Mouse (Mus musculus) embryonic facial prominence, embryonic 11.5 days (tissue): Measurements from ENCODE around the gene Sarm1. TPM values are rescaled to one million over a fixed set of nuclear protein-coding genes. Genes with fewer than 3 reads are reported as not detected.

Experiments
- polyA plus RNA-seq: library from polyadenylated mRNA; unstranded; fragments of >200 nt; fragmentation: Nextera tagmentation; extraction: Ambion mirVana; gene quantifications from 2 replicates; pipeline ENCODE4 v1.2.1, GENCODE M21; 2014

Sarm1 gene
- polyA plus RNA-seq, 1 experiment from 2014 or later: 4.1 TPM

Other genes starting within 250 kb of the Sarm1 start
- 59.7 and 66.9 TPM in 2 replicates for gene 2610507B11Rik, start 236.0 kb downstream of the Sarm1 start, polyA plus RNA-seq
- gene BC030499, start 206.9 kb downstream of the Sarm1 start, polyA plus RNA-seq: 0.11 TPM in 1 of 2 replicates, not detected in the other
- gene Spag5, start 196.2 kb downstream of the Sarm1 start, polyA plus RNA-seq: 54.8 and 62.0 TPM in 2 replicates
- gene Aldoc, start 174.8 kb downstream of the Sarm1 start, polyA plus RNA-seq: 2.7 and 4.6 TPM in 2 replicates
- 55.4 and 64.0 TPM in 2 replicates for gene Pigs, start 169.3 kb downstream of the Sarm1 start, polyA plus RNA-seq
- 77.0 and 84.7 TPM in 2 replicates for gene Unc119, start 154.3 kb downstream of the Sarm1 start, polyA plus RNA-seq
- gene Foxn1, start 111.2 kb downstream of the Sarm1 start, polyA plus RNA-seq: 0.14 and 0.50 TPM in 2 replicates
- gene Slc13a2, start 75.5 kb downstream of the Sarm1 start, polyA plus RNA-seq: not detected in 2 replicates
- gene Slc46a1, start 32.1 kb downstream of the Sarm1 start, polyA plus RNA-seq: 13.0 and 14.9 TPM in 2 replicates
- gene Vtn, start 1.3 kb upstream of the Sarm1 start, polyA plus RNA-seq: 24.8 and 30.4 TPM in 2 replicates
- gene Sebox, start 5.7 kb upstream of the Sarm1 start, polyA plus RNA-seq: not detected in 2 replicates
- gene Tmem199, start 14.4 kb upstream of the Sarm1 start, polyA plus RNA-seq: 66.4 and 70.1 TPM in 2 replicates
- 159 and 161 TPM in 2 replicates for gene Poldip2, start 14.4 kb upstream of the Sarm1 start, polyA plus RNA-seq
- 91.6 and 91.9 TPM in 2 replicates for gene Tnfaip1, start 38.6 kb upstream of the Sarm1 start, polyA plus RNA-seq
- 125 and 138 TPM in 2 replicates for gene Ift20, start 38.6 kb upstream of the Sarm1 start, polyA plus RNA-seq
- gene Tmem97, start 53.0 kb upstream of the Sarm1 start, polyA plus RNA-seq: 73.7 and 76.3 TPM in 2 replicates
- gene Nlk, start 199.6 kb upstream of the Sarm1 start, polyA plus RNA-seq: 21.1 and 22.8 TPM in 2 replicates